Mouse (Mus musculus) gastrocnemius, postnatal 14 days (tissue): ENCODE measurements around the gene Prkcb. TPM values are rescaled to one million over a fixed set of nuclear protein-coding genes. Genes with fewer than 3 reads are reported as not detected.

Experiments
- DNase-seq: peaks from one replicate; pipeline ENCODE4 v3.0.0; 2021; ENCODE audit warnings: mixed read lengths
- intact Hi-C: fragments of 180-260 bp; cut with DNase I; formaldehyde crosslinking; loops from one replicate; pipeline ENCODE4 v1.15.1; 2025; ENCODE audit warnings: low total_unique reads
- total RNA-seq, 2 experiments: library from RNA; stranded (reverse); gene quantifications; 2 replicates each; pipeline ENCODE4 v1.2.3; 2021

The Prkcb gene
- total RNA-seq, 2 experiments from 2014 or later = 0.91 to 0.98 TPM

DNA sequence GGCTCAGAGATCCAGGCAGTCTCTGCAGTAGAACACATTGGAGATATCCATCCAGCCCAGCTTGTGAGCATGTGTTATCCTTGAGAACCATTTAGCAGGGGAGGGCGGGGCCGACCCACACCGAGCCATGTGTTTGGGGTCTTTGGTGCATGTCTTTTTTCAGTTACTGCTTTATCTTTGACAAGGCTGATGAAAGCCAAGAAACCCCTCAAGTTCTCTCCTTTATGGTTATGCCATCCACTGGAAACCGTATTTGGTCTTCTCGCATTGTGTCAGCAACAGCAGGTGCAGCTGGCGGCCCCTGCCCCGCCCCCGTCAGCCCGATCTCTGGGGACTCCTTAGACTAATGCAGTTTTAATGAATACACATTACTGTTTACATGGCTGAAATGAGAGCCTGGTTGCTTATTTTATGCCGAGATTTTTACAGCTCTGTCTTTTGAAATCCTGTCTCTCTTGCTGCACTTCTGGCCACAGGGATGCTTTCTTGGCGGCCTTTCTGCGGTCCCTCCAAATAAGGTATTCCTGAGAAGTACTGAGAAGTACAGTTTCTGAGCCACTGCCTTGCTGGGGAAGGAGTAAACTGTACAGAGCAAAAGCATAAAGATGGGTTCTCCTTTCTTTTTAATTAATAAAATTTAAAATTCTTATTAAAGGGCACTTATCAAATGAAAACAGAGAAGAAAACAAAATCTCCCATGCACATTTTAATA, 64.2 kb downstream of the Prkcb start:
- intact Hi-C loops = no loop called here
- no peak for DNase-seq

DNA sequence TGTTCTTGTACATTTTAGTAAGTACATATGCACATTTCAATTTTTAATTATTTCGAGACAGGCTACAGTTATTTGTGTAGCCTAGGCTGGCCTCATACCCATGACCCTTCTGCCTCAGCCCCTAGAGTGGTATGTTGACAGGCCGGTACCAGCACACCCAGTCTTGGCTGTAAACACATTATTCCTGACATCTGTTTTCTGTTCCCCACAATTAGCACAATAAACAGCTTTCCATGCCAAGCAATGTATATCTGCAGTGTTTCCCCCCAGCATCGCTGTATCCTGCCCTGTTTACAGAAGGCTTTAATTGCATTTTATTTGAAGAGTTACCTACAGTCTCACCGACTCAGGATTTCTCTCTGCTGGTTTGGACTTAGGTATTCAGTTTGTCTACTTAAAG, 64.8 kb downstream of the Prkcb start:
- intact Hi-C loops = no loop called here
- no peak for DNase-seq

DNA sequence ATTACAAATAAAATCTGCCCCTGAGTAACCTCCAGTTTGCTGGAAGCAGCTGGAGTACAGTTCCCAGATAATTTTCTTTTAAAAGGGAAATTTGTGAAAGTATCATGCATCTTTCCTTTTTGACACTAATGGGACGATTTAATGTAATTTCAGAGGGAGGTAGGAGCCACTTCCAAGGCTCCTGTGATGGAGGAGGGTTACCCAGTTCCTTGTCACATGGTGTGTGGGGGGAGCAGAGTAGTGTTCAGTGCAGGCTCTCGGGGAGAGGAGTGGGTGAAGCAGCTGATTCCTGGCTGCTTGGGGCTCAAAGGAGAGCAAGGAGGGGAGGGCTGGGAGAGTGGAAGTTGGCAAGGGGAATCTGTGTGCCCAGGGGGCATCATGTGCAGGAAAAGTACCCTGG, 68.4 kb downstream of the Prkcb start:
- intact Hi-C loops = no loop called here
- no peak for DNase-seq

DNA sequence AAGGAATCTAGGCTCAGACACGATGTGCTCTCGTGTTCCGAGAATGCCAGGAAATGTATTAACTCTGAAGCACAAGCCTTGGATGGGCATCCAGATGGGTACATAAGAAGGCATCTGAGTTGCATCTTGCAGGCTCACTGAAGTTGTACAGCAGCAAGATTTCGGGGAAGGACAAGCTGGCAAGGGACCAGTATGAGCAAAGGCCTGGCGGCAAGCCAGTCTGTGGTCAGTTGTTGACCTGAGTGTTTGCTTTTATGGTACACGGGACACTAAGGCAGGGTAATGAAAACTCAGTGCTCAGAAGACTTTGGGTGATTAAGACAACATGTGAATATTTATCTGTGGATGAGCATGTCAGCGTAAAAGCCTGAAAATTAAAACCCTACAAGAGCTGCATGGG, 69.3 kb downstream of the Prkcb start:
- DNase-seq = no peak
- intact Hi-C loops = no loop called here

DNA sequence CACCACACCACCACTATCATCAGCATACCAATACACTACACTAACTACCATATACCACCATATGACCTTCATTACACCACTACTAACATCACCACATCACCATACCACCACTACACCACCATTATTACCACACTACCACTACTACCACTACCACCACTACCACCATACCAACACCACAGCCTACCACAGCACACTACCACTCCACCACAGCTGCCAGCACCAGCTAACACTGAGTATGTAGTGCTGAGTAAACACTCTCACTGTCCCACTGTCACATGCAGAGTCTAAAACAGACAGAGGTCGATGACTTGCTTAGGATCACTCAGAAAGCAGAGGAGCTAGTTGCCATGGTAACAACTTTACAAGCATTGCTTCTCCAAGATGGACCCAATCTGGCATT, 78.1 kb downstream of the Prkcb start:
- DNase-seq = no peak
- intact Hi-C loops = no loop called here

DNA sequence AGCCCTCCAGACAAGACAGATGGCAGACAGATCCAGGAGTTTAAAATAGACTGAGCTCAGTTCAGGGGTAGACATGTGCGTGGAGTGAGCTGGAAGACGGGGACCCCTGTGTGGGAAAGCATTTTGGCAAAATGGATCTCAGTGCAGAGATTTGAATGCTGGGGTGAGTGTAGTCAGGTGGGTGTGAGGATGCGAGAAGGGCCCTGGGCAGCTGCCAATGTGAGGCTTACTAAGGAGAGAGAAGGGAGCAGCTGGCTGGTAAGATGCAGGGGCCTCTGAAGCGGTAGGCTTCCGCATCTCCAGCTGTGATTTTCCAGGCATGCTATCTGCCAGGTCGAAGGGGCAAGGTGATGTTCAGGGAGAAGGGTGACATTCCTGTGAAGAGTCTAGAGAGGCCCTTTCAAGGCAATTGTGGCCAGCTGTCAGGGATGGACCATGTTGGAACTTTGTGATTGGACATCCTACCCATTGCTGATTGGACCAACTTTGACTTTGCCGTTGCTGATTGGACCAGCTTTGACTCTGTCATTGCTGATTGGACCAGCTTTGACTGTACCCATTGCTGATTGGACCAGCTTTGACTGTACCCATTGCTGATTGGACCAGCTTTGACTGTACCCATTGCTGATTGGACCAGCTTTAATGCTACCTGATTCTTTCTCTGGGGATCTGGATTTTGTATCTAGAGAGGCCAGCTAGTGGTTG, 78.9 kb downstream of the Prkcb start:
- intact Hi-C loops = no loop called here
- DNase-seq = no peak

DNA sequence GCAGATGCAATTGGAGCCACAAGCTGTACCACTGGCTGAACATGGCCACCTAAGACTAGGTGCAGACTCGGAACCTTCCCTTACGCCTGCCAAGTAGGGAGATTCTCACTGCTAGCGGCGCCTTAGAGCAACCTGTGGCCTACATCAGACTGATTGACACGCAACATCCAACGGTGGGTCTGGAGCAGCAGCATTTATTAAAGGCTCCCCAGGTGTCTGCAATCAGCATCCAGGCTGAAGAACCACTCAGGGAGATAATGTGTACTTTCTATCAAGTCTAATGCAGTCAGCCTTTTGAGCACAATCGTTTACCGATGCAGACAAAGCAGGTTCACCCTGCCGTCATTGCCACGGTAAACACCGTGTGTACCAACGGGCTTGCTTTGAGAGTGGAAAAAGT, 81.9 kb downstream of the Prkcb start:
- intact Hi-C loops = no loop called here
- DNase-seq = no peak

DNA sequence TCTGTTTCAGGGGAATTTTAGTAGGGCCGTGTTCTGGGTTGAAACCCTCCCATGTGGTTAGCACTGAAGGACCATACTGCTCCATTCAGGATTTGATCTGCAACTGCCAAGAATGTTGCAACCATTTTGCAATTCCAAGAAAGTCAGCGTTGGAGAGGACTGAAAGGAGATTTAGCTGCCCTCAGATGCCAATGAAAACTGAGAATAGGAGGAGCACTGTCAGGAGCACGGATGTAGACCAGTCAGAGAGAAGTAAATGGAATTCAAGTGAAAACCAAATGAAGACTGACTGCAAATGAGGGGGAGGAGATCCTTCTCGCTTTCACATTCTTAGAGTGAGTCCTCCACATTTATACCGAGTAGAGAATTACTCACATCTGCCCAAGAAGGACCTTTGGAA, 83.4 kb downstream of the Prkcb start:
- no peak for DNase-seq
- intact Hi-C loops = no loop called here

DNA sequence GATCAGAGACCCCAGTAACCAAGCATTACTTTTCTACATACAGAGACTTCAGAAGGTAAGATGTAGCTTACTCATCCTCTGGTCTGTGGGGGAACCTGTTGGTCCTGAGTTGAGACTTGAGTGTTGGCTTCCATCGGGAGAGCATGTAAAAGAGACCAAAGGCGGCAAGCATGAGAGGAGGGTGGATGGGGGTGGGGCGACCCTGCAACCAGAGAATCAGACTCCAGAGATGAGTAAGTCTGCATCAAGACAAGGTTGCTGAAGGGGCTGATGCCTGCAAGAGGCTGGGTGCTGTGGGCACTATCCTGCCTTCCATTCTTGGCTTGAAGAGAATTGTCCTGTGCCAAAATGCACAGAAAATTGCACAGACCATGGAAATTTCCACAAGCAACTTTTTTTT, 83.8 kb downstream of the Prkcb start:
- no peak for DNase-seq
- intact Hi-C loops = no loop called here

DNA sequence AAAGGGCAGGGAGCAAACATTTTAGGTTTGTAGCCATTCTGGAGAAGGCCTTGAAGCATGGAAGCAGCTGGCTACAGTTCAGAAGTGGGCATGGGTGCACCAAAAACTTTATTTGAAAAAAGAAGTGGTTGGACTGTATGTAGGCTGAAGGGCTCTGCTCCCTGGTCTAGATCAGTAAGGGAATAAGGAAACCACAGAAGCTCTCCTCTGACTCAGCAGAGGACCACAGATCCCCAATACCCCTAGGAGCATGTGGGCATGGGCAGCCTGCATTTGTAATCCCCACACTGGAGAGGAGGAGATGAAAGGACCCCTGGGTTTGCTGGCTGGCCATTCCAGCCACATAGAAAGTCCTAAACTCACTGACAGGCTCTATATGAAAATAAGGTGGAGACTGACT, 88.3 kb downstream of the Prkcb start:
- DNase-seq = no peak
- intact Hi-C loops = no loop called here

DNA sequence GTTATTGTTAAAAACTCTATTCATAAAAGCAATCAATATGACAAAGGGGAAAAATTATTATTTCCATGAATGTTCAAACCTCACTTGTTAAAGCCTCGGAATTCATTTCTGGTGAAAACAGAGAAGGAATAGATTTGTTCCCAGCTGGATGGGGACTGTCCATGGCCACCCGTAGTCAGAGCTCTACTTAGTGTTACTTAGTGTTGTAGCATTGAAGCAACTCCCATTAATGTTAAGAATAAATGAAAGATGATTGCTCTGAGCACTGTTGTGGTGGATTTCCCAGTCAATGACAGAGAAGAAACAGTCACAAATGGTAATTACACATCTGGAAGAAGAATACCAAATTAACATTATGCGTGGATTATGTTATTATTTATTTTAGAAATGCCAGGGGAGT, 89.4 kb downstream of the Prkcb start:
- no peak for DNase-seq
- intact Hi-C loops = no loop called here

DNA sequence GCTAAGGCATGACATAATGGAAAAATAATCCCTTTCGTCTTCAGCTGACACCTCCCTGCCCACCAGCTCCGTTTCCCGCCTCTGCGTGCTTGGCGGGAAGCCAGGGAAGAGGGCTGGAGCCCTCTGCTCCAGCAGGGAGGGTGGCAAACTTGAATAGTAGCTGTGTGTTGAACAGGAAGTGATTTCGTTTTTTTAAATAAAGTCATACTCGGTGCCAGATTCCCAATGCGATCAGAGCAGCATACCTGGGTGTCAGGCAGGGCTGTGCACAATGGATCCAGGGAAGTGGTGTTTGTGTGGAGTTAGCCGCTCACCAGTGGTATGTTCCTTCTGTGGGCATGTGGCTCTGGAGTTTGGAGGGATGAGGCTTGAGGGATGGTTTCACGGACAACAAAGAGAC, 89.9 kb downstream of the Prkcb start:
- intact Hi-C loops = no loop called here
- no peak for DNase-seq

DNA sequence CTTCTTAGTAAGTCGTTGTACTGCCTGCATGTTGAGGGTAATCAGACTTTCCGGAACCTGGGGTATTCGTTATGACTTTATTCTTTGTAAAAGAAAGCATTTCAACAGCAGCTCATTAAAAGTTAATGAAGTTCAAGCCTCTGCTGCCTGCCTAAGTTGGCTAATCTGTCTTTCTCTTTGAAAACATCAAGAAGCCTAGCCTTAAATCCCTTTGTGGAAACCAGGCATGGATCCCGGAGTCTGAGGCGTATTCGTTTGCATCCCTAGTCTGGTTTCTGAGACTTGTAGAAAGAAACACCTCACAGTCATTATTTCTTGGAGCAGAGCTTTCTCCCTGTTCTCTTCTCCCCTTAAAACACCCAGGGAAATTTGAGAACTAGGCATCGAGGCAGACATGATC, 90.7 kb downstream of the Prkcb start:
- no peak for DNase-seq
- intact Hi-C loops = no loop called here

DNA sequence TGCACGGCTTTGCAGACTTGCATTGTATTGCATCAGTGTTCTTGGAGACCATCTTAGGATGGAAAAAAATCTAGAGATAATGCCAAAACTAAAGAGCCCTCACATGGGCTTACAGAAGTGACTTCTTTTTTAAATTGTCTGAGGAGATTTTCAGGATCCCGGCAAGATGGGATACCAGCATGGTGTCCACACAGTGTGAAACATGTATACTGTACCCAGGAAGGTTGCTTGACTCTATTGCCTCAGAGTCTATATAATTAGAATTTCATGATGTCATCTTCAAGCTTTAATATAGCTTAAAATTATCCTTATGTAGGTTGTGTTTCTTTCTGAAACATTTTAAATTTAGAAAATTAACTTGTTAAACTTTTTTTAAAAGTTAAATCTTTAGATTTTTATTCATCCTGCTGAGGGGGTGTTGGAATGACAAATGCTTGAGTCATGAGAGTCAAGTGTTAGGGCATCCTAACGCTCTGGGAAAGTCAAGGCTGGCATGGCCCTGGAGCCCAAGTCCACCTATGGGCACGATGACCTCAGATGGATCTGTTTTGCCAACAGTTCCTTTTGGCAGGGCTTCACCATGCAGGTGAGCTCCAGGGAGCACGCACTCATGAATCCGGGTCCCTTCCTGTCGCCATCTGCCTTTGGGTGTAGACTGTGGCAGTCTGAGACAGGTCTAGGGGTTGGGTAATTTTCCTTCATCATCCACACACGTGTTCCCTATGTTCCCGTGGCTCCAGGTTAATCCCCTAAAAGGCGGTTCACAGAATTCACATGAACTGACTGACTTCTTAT, 92.0 kb downstream of the Prkcb start:
- intact Hi-C loops = no loop called here
- DNase-seq = no peak

DNA sequence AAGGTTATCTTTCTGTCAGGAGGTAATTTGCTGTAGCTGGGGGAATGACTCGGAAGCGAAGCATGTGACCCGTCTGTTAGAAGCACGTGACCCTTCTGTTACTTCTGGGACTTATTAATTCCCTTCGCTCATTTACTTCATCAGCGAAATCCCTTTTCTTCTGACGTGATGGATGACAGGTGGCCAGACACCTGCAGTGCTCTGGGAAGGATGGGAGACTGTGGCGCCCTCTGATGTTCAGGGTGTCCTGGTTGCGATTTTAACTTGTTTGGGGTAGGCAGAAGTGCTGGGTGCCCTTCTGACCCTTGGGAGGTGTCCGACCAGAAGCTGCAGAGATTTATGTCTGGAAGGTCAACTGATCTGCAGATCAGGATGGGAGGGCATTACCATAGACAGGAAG, 93.0 kb downstream of the Prkcb start:
- intact Hi-C loops = no loop called here
- no peak for DNase-seq

DNA sequence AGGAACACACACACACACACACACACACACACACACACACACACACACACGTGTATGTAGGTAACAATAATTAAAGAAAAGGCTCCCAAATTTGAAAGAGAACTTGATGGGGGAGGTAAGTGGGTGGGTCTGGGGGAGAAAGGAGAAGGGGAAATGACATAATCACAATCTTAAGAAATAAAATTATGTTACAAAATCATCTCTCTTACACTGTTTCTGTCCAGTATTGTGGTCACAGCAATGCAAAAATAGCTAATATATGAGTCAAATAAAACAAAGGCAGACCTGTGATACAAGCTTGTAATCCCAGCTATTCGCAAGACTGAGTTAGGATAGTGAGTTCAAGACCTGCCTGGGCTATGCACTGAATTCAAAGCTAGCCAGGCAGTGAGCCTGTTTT, 94.7 kb downstream of the Prkcb start:
- DNase-seq = no peak
- intact Hi-C loops = no loop called here

DNA sequence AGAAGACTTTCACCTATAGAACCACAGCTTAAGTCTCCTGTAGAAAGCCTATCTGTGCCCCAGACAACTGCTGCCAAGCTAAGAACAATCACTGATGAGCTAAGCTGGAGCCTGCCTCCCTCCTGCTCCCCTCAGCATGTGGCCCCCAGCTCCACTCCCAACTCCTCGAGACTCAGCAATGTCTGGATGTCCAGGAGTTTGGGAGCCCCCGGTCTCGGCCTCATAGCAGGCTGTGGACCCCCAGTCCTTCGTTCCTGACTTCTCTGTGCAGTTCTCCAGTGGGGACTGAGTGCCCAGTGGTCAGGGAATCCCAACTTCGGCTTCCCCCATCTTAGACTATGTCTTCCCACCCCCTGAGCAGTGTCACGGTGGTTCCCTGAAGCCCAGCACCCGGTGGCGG, 96.3 kb downstream of the Prkcb start:
- intact Hi-C loops = no loop called here
- no peak for DNase-seq

DNA sequence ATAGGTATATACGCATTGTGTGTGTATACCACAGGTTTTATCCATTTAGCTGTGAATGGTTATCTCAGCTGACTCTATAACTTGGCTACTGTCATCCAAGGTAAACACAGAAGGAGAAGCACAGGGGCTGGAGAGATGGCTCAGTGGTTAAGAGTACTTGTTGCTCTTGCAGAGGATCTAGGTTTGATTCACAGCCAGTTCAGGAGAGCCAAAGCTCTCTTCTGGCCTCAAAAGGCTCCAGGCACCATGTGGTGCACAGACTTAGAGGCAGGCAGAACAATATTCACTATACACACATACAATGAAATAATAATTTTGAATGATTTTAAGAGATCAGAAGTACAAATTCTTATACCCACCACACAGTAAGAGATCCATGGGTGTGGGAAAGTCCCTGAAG, 98.0 kb downstream of the Prkcb start:
- intact Hi-C loops = no loop called here
- DNase-seq = no peak

DNA sequence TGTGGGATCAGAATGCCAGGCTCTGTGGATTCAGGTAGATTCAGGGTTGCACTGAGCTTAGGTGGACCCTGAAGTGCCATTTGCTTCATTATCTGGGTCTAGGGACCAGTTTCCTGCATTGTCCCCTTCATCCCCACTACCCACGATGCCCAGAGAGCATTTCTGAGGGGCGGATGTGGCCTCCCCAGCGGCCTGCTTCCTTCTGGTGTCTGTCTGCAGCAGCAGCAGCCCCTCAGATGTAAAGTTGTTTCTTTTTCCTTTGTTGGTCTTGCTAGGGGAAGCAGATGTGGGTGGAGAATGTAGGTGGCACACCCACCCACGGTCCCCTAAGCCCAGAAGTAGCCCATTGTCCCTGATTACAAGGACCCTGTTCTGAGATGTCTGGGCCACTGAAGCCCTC, 99.3 kb downstream of the Prkcb start:
- intact Hi-C loops = no loop called here

DNA sequence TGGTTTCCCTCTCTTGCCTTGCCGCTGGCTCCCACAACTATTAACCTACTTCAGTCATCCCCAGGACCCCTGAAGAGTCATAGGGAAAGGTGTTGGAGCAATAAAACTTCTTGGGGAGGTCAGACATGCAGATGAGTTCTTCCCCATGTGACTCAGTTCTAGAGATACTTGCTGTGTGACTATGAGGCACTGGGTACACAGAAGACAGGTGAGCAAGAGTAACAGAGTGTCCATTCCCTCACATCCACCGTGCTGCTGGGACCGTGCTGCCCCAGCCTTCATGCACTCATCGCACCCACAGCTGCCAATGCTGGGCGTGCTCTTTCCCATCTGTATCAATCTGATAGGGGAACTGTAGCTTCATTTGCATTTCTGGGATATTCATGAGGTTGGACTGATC, 100.3 kb downstream of the Prkcb start:
- intact Hi-C loops = no loop called here

More for the DNA sequence above, 99.3 kb downstream of the Prkcb start:
- DNase-seq = no peak

DNA sequence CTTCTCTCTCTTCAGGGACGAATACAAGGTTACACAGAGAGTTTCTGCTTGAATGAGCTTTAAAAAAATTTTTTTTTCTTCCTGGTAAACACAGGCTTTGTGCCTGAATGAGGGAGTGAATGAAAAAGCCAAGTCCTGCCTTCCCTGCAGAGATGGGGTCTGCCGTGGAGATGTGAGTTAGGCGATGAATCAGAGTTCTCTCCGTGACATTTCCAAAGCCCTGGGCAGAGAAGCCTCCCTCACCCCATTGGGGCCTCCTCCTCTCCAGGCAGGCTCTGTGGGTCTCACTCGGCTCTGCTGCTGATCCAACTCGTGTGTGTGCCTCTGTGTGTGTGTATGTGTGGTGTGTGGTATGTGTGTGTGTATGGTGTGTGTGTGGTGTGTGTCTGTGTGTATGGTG, 101.1 kb downstream of the Prkcb start:
- DNase-seq = no peak
- intact Hi-C loops = no loop called here

More for the DNA sequence above, 100.3 kb downstream of the Prkcb start:
- DNase-seq = no peak
